Mouse (Mus musculus): ENCODE measurements around the gene Enox1.

Gene Enox1

GRCm38 (mm10) chr14:77448001-77448400 lies 291.4 kb downstream of the Enox1 start:
- no peak for DNase-seq (ENCODE audit: low read depth, low spot score)

GRCm38 (mm10) chr14:77451916-77452315 lies 295.4 kb downstream of the Enox1 start:
- DNase-seq (ENCODE audit: low read depth, low spot score), result no peak

DNA sequence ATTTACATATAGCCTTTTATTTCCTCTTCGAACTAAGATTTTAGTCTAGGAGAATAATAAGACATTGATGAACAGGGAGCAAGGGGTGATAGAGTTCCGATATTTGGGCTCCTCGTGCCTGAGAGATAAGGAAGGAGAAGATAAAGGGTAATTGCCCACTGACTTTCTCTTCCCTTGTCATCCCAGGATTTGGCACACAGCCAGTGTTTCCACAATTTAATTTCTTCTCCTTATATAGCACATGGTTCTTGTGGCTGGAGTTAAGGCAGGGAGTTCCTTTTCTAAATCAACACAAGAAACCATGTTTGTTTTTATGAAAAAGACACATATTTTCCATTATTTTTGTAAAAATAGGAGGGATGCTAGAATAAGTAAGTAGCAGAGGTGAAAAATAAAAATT lies 299.5 kb downstream of the Enox1 start:
- DNase-seq (ENCODE audit: low read depth, low spot score), result no peak

- DNase-seq (ENCODE audit: low read depth, low spot score), result no peak
Observed at GRCm38 (mm10) chr14:77456876-77457275, 300.3 kb downstream of the Enox1 start.

- DNase-seq (ENCODE audit: low read depth, low spot score), result no peak
Observed at GRCm38 (mm10) chr14:77458217-77458616, 301.7 kb downstream of the Enox1 start.

GRCm38 (mm10) chr14:77463919-77464318 lies 307.4 kb downstream of the Enox1 start:
- no peak for DNase-seq (ENCODE audit: low read depth, low spot score)

- DNase-seq (ENCODE audit: low read depth, low spot score), result no peak
Observed at GRCm38 (mm10) chr14:77464782-77465181, 308.2 kb downstream of the Enox1 start.

GRCm38 (mm10) chr14:77470577-77470976 lies 314.0 kb downstream of the Enox1 start:
- DNase-seq (ENCODE audit: low read depth, low spot score), result no peak

DNA sequence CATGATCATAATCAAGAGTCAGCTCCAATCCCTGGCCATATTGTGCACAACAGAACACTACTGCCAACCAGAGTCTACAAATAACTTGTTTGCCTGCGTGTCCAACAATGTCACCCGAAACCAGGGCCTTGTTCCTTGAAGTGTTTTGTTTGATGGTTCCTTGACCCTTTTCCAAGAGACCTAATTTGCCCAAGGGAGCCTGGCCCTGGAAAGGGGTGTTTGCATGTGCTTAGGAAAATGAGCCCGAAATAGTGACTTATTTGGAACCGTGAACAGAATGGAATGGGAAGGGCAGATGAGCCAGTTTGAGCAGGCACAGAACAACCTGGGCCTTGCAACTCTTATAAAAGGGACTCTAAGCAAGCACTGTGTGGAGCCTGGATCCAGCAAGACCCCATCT lies 316.9 kb downstream of the Enox1 start:
- no peak for DNase-seq (ENCODE audit: low read depth, low spot score)

GRCm38 (mm10) chr14:77474026-77474425 lies 317.5 kb downstream of the Enox1 start:
- no peak for DNase-seq (ENCODE audit: low read depth, low spot score)

DNA sequence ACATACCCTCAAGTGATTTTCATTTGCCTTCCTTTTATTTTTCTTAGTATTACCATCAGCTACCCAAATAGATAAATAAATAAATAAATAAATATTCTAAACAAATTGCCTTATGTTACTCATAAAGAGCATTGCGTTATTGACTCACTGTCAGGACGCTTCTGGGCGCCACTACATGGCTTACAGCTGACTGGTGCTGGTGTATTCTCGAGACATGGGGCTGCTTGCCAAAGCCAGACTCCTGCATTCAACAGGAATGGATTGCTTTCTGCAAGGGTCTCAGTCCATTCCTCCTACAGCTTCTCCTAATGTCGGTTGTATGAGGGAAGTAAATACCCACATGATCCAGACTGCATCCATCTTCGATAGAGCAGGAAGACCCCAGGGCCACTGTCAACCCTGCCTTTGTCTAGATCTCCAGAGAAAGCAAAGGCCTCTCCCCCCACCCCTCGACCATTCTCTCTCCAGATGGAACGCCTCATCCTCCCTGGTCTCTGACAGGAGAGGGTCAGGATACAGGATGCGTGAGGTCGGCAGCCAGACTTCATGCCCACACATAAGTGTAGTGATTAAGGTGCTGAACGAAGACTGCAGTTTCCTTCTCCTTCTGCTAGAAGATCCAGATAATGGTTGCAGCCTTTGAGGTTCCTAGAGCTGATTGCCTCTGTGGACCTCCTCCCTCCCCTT lies 318.7 kb downstream of the Enox1 start:
- no peak for DNase-seq (ENCODE audit: low read depth, low spot score)

GRCm38 (mm10) chr14:77477704-77478103 lies 321.1 kb downstream of the Enox1 start:
- DNase-seq (ENCODE audit: low read depth, low spot score), result no peak

- DNase-seq (ENCODE audit: low read depth, low spot score), result no peak
Observed at GRCm38 (mm10) chr14:77478210-77478609, 321.6 kb downstream of the Enox1 start.

DNA sequence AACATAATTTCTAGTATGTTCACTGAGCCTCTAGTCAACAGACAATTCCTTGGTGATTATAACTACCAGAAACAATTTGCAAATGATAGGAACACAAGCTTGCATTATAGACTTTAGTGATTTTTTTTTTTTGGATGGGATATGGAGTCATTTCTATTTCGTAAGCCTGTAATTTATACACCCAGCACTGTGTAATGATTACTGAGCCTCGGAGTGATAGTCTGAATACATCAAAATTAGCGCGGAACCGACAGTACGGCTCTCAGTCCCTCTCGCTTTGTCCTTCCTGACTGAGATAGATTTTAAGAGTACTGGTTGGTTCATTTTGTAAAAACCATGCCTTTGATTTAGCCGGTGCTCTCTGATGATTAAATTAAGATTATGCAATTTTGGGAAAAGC lies 322.1 kb downstream of the Enox1 start:
- no peak for DNase-seq (ENCODE audit: low read depth, low spot score)

DNA sequence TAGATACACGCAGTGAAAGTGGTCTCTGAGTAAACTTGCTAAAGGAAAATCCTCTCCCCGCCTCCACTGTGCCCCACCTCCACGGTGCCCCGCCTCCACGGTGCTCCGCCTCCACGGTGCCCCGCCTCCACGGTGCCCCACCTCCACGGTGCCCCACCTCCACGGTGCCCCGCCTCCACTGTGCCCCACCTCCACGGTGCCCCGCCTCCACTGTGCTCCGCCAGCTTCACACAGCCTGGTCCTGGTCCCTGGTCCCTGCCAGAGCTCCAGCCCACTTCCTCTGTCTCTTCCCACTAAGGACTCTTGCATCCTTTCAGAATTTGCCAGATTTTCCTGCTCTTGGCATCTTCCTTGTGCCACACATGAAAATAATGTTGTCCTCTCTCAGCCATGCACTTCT lies 326.5 kb downstream of the Enox1 start:
- DNase-seq (ENCODE audit: low read depth, low spot score), result no peak

DNA sequence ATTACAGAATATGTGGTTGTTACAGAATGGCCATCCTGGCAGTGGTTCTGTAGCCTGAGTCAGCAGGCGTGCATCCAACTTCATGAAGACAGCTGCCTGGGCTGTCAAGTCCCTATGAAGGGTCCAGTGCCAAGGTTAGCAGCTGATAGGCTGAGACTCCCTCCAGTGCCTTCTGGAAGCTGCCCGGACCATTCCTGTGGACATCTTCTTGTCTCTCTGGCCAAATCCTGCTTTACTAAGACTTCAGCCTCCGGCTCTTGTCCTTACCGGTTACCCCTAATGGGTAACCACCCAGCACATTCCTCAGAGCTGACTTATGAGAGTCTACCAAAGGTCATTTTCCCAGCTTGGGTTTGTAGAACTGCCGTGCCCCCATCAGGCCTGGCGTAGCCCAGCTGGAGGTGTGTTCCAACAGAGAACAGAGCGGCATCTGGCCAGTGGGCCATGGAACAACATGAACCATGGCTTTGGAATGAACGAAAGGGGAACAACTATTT lies 328.4 kb downstream of the Enox1 start:
- DNase-seq (ENCODE audit: low read depth, low spot score), result peak; percentile 42

GRCm38 (mm10) chr14:77490699-77491098 lies 334.1 kb downstream of the Enox1 start:
- no peak for DNase-seq (ENCODE audit: low read depth, low spot score)

DNA sequence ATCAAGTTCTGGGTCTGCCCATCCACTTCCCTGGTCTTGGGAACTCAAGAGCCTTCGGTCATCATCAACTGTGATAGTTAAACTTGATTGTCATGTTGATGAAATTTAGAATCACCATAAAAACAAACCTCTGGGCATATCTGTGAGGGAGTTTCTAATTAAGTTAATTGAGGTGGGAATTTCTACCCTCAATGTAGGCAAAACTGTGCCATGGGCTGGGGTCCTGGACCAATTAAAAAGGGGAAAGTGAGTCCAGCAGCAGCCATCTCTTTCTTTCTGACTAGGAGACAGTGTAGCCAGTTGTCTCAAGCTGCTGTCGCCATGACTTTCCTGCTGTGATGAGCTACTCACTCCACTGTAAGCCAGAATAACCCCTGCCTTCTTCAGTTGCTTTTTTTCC lies 335.2 kb downstream of the Enox1 start:
- no peak for DNase-seq (ENCODE audit: low read depth, low spot score)

DNA sequence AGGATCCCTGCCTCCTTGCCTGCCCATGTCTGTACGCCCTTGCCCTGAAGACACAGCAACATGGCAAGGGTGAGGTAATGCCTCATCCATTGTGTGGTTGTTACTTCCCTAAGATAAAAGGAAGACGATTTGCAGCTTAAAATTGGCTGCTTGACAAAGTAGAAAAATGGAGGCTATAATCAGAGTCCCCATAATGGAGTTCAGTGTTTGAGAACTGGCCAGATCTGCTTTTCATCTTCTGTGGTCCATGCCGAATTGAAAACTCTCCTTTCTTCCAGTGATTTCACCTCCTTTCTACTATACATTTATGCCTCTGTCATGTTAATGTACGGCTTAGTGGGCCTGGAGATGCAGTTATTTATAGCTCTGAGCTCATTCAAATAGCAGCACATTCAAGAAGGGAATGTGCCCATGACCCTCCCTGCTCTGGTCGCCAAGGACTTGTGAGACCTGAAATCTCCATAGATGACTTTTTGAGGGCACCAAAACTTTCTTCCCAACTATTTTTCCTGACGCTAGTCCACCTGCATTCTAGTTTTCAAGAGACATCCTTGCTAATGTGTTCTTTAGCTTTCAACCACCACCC lies 343.5 kb downstream of the Enox1 start:
- no peak for DNase-seq (ENCODE audit: low read depth, low spot score)

DNA sequence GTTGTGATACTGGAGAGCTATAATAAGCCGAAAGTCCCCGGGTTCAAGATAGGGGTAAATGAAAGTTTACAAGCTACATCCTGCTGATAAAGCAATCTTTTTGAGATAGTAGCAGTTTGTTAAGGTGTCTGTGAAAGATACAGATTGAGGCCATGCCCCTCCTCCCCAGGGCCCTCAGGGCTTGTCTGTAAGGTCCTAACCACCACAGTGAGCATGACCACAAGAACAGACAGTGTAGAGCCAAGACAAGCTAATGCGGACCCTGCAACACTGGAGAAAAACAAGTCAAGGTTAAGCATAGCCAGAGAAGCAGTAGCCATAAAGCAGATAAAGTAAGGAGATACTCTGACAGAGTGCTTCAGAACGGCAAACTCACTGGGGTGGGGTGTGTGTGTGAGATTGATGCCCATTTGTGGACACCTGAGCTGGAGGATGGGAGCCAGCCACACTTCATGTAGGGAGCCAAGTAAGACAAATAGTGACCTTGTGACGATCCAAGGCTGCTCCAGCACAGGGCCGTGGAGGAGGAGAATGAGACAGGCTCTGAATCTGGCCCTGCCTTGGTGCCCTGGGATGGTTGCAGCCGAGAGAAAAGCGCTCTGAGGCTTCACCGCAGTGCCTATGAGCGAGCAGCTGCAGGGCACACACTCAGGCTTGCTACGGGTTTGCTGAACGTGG lies 348.0 kb downstream of the Enox1 start:
- DNase-seq (ENCODE audit: low read depth, low spot score), result no peak

DNA sequence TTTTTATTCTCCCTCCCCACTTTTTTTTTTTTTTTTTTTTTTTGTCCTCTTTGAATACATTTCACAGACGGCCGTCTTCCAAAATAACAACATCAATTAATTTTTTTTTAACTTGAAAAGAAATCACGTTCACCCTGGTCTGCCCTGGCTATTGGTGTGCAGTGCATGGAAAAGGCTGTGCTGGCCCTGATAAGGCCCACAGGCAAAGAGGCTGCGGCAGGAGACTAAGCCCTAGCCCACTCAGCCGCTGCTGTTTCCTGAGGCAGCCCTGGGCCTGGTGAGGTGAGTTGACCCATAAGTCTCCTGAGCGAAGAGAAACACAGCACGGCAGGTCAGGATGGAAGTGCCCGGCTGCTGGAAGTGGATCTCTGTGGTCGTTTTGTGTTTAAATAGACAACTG lies 349.8 kb downstream of the Enox1 start:
- no peak for DNase-seq (ENCODE audit: low read depth, low spot score)

DNA sequence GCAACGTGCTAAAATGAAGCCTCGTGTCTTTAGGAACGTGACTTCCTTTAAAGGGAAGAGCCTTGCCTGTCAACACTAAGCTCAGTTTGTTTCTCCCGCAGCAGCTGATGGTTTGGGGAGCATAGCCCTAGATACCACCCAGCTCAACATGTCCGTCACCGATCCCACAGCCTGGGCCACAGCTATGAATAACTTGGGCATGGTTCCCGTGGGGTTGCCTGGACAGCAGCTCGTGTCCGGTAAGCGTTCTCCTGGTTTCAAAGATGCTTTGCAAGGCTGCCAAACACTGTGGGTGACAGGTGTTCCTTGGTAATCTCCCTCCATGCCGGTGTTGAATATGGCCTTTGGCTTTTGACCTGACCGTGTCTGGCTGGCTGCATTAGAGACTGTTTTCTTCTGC lies 351.5 kb downstream of the Enox1 start:
- DNase-seq (ENCODE audit: low read depth, low spot score), result no peak

DNA sequence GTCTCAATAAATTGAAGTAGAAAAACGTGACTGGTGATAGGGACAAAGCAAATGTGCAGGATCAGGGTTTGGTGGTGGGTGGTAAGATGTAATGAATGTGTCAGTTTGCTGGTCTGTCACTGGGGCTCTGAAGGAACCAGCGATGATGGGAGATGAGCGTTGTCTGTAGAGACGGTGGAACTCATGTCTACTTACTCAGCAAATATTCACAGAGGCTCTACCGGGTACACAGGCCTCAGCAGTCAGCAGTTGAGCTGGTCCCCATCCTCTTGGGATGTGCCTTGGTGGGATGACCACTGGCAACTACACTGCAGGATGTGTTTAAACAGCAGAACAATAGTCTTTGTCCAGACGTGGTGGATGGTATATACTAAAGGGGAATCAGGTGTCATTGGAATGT lies 352.5 kb downstream of the Enox1 start:
- DNase-seq (ENCODE audit: low read depth, low spot score), result no peak
